Mouse (Mus musculus) brain, adult 2 months (tissue): Measurements from ENCODE around the gene Tars2.
"Not testable (repeated sequence)": the region's sequence is repeated elsewhere in the genome, so short reads cannot be mapped to it uniquely, and the experiment has no call there.

Experiments used
- DNase-seq: peaks from one replicate; pipeline ENCODE4 v3.0.0; 2011; ENCODE audit warnings: low read depth, low spot score

Gene Tars2

DNA sequence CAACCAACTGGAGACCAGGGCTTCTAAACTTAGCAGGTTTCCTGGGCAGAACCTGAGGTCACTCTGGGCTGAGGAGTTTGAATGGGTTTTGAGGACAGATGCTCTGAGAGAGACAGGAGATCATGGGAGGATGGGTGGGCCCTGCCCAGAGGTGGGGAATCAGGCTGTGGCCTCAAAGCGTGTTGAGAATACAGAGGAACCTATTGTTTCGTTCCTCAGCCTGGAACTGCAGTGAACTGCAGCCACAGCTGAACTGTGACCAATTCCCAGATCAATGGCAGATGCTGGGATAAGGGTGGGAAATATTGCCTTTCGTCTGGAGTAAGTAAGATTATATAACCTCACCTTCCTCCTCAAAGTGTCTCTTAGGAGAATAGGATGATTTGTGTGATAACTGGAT, 64.2 kb downstream of the Tars2 start:
- peak; percentile 46 for DNase-seq

DNA sequence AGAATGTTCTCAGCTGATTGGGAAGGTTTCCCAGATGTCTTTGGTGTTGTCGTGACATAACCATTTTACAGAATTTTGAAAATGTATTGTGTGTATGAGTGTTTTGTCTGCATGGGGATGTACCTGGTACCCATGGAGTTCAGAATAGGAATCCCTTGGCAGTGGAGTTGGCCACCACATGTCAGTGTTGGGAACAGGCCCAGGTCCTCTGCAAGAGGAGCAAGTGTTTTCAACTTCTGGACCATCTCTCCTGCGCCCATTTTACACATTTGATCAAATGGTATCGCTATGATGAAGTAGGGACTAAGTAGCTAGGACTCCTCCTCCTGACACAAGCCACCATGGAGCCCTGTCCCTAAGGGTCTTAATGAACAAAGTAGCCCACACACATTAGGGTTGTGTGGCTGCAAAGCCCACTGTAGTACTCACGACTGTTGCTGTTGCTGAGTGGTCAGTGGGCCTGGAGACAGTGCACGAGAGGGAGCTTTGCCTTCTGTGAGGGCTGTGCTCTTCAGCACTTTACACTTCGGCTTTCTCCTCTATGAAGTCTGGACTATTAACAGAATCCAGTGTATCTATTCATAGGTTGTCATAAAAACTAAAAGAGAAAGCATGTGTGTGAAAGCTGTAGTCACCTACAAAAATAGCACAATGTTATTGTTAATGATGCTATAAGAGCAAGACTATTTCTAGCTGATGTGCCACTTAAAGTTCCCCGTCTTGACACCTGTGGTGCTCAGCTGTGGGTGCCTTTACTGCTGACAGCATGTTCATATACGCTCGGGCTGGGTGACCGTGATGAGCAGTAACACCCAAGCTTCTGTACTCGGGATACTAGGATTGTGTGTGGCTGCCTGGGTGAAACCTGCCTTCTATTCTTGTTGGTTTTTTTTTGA, 65.0 kb downstream of the Tars2 start:
- DNase-seq, result peak; percentile 47

DNA sequence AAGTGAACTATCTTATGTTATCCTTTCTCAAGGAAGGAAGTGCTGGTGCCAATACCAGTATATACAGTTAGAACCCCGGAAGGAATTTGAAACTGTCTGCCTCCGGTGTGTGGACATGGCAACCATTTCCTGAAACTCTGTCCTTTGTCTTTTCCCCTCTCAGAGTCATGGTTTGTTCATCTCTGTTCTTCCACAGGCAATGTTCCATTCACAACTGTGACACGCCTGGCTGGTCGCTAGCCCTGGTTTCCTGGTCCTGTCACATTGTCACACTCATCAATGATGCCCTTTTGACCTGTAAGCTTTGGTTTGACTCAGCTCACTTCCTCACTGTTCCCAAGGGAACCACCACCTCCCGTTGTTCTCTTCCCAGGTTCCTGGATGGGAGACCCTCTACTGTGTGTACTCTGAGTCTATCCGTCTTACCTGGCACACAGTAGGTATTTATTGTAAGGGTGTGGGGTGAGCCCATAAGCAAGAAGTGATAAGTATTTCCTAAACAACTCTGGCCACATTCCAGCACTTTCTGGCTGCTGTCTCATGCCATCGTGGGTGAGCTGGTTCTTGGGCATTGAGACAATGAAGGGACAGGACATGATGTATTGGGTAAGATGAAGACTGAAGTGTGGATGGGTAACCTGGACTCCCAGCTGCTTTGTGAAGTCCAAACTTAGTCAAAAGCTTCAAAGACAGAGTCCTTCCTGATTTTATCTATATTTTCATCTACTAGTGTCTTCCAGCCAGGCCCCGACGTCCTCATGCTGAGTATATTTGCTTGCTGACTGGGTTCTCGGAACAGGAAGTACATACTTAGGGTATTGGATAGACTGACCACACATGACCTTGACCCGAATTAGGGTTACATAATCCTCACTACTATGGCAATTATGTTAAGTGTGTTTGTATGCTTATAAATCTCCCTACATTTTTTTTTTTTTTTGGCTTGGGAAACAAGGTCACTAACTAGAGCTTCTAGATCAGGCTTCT, 65.9 kb downstream of the Tars2 start:
- no peak for DNase-seq

DNA sequence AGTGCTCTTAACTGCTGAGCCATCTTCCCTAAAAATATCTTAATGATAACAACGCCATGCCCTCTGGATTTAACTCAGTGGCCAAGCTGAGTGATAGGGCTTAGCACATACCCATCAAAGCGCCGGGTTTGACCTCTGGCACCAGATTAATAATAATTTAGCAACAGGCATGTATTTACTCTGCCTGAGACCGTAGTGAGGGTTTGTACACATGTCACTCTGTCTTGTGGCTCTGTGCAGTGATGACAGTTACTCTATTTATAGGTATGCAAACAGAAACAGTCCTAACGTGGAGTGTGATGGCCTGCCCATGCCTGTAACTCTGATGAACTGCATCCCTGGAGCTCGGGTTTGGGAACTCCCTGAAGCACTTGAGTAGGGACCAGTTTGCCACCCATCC, 67.3 kb downstream of the Tars2 start:
- no peak for DNase-seq

DNA sequence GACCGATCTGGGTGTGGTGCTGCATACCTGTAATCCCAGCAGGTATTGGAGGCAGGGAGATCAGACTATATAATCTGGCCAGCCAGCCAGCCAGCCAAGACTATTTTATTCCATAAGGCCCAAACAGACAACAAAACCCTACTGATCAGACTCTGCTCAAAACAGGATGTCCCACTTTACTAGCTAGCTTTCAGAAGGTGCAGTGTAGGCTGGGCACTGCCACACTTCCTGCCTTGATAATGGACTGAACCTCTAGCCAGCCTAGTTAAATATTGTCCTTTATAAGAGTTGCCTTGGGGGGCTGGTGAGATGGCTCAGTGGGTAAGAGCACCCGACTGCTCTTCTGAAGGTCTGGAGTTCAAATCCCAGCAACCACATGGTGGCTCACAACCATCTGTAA, 69.5 kb downstream of the Tars2 start:
- DNase-seq, result not testable (repeated sequence)
